Mouse (Mus musculus) liver, embryonic 11.5 days (tissue): ENCODE data around the gene Tgoln1. TPM values are rescaled to one million over a fixed set of nuclear protein-coding genes. Genes with fewer than 3 reads are reported as not detected.

Source experiments
- ATAC-seq: fragments of 200-750 bp; cut with Nextera tagmentation; replicated peaks from 2 replicates; pipeline ENCODE4 v1.8.0; 2017; ENCODE audit warnings: moderate number of reproducible peaks, mild to moderate bottlenecking, moderate TSS enrichment, moderate library complexity; ENCODE audit not compliant: low FRiP score
- DNase-seq: peaks from one replicate; pipeline ENCODE4 v3.0.0-alpha.2; 2017; ENCODE audit warnings: low spot score
- H3K27ac ChIP-seq: fragments of 300-500 bp; sonication (generic); 2 replicates; pipeline ENCODE4 v1.5.1; 2014; ENCODE audit warnings: mild to moderate bottlenecking, low read depth, low read length, control low read depth
- H3K27me3 ChIP-seq: fragments of 300-500 bp; sonication (generic); replicated peaks from 2 replicates; pipeline ENCODE4 v1.6.1; 2014; ENCODE audit warnings: low read length, mixed read lengths; ENCODE audit not compliant: control insufficient read depth, insufficient read depth
- H3K36me3 ChIP-seq: fragments of 300-500 bp; sonication (generic); 2 replicates; pipeline ENCODE4 v1.6.1; 2014; ENCODE audit warnings: mild to moderate bottlenecking, low read length, moderate library complexity, mixed read lengths; ENCODE audit not compliant: control insufficient read depth, insufficient read depth
- H3K4me1 ChIP-seq: fragments of 300-500 bp; sonication (generic); replicated peaks from 2 replicates; pipeline ENCODE4 v1.6.1; 2014; ENCODE audit warnings: low read length, mixed read lengths; ENCODE audit not compliant: control insufficient read depth, insufficient read depth
- H3K4me2 ChIP-seq: fragments of 300-500 bp; sonication (generic); 2 replicates; pipeline ENCODE4 v1.6.1; 2014; ENCODE audit warnings: mild to moderate bottlenecking, control low read depth, moderate library complexity
- H3K4me3 ChIP-seq: fragments of 300-500 bp; sonication (generic); 2 replicates; pipeline ENCODE4 v1.5.1; 2014; ENCODE audit warnings: low read depth, low read length, control low read depth
- H3K9ac ChIP-seq: fragments of 300-500 bp; sonication (generic); 2 replicates; pipeline ENCODE4 v1.6.1; 2014; ENCODE audit warnings: low read depth, low read length, control low read depth
- H3K9me3 ChIP-seq: fragments of 300-500 bp; sonication (generic); 2 replicates; pipeline ENCODE4 v1.6.1; 2016; ENCODE audit warnings: low read length, inconsistent platforms, mixed read lengths; ENCODE audit not compliant: control insufficient read depth
- WGBS: fragments of 180-500 bp; shearing (Covaris S2); extraction: QIAGEN DNeasy Blood & Tissue Kit; methylation state at CpG from one replicate; pipeline ENCODE4 v1.1.7; 2014; 5-methylcytosine and 5-hydroxymethylcytosine counted together
- polyA plus RNA-seq: library from polyadenylated mRNA; unstranded; fragments of >200 nt; fragmentation: Nextera tagmentation; extraction: Ambion mirVana; gene quantifications from 2 replicates; pipeline ENCODE4 v1.2.1, GENCODE M21; 2014

Tgoln1 gene
- polyA plus RNA-seq, 1 experiment from 2014 or later: 30.3 TPM

DNA sequence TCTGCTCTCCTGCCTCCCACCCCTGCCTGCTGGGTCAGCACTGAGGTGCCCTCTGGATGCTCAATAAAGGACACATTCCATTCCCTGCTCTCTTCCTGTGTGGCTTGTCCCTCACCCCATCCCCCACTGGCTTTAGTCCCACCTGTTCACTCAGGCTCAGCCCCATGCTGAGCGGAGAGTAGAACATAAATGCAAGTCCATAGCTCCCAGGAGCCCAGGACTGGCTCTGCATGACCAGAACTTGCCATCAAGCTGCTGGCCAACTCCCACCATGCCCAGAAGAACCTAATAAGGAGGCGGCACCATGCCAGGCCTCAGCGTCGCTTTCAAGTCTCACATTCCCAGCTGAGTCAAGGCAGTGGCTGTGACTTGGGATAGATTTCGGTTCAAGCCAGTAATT lies 53.9 kb downstream of the Tgoln1 start:
- H3K4me3 ChIP-seq: no peak overlapping the region
- DNase-seq (no peak), ATAC-seq (no peak)
- no peak overlapping the region for H3K4me2 ChIP-seq
- WGBS: 83% methylated on average over 5 of the region's 5 CpGs
- H3K27me3 ChIP-seq: no peaks in the 10 kb centered on the region
- H3K9ac ChIP-seq: no peak overlapping the region
- no peaks in the 10 kb centered on the region for H3K9me3 ChIP-seq
- H3K27ac ChIP-seq: no peak overlapping the region
- H3K4me1 ChIP-seq: 0 out of 2 replicates have a peak, but pooled peaks cover 2% of the 10 kb centered on the region
- H3K36me3 ChIP-seq: no peaks in the 10 kb centered on the region

DNA sequence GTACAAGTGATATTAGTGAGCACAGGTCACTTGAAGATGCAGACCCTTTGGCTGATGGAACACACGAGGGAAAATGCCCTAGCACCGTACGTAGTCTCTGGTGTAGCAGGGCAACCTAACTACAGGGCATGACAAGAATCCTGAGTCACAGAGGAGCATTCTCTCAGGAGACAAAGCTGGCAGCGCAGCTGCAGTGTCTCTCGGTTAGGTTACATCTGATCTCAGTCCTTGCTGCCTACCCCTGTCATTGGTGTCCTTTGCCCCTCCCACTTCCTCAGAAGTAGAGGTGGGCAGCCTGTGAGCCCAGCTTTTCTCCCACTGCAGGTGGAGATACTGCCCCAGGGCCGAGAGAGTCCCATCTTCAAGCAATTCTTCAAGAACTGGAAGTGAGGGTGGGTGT lies 54.3 kb downstream of the Tgoln1 start:
- no peak overlapping the region for H3K27ac ChIP-seq
- H3K9ac ChIP-seq: no peak overlapping the region
- 63% methylated on average over 6 of the region's 6 CpGs for WGBS

DNA sequence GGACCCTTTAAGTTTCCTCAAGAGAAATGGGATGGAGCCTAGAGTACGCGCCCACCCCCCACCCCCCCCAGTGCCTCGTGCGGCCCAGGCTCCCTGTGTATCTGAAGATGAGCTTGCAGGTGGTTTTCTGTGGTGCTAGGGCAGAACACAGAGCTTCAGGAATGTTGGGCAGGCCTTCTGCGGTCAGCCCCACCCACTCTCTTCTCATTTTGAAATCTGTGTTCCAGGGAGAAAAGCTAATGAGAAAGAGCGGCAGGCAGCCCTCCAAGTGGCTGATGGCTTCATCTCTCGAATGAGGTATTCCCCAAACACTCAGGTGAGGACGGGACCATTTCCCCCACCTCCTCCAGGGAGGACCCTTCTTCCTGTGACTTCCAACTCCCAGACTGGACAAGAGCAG lies 56.0 kb downstream of the Tgoln1 start:
- 83% methylated on average over 8 of the region's 8 CpGs for WGBS
- Histone ChIP-seq H3K9me3 (no peaks in the 10 kb centered on the region), H3K4me3 (no peak overlapping the region), H3K27me3 (no peaks in the 10 kb centered on the region), H3K9ac (no peak overlapping the region), H3K27ac (no peak overlapping the region), H3K4me1 (0 out of 2 replicates have a peak, but pooled peaks cover 2% of the 10 kb centered on the region), H3K4me2 (no peak overlapping the region), H3K36me3 (no peaks in the 10 kb centered on the region)
- ATAC-seq (no peak), DNase-seq (no peak)

More for the DNA sequence above, 54.3 kb downstream of the Tgoln1 start:
- Histone ChIP-seq H3K27me3 (no peaks in the 10 kb centered on the region), H3K9me3 (no peaks in the 10 kb centered on the region), H3K4me3 (no peak overlapping the region), H3K4me1 (0 out of 2 replicates have a peak, but pooled peaks cover 2% of the 10 kb centered on the region), H3K4me2 (no peak overlapping the region), H3K36me3 (no peaks in the 10 kb centered on the region)
- DNase-seq: no peak
- no peak for ATAC-seq

Other genes starting within 250 kb of the Tgoln1 start
- gene Vamp5, start 236.5 kb downstream of the Tgoln1 start, polyA plus RNA-seq: 164 and 181 TPM in 2 replicates
- gene Vamp8, start 226.3 kb downstream of the Tgoln1 start, polyA plus RNA-seq: 265 and 274 TPM in 2 replicates
- 24.1 and 26.9 TPM in 2 replicates for gene Ggcx, start 202.7 kb downstream of the Tgoln1 start, polyA plus RNA-seq
- gene Mat2a, start 177.4 kb downstream of the Tgoln1 start, polyA plus RNA-seq: 426 and 477 TPM in 2 replicates
- gene Sh2d6, start 95.3 kb downstream of the Tgoln1 start, polyA plus RNA-seq: not detected in 2 replicates
- 30.2 and 31.9 TPM in 2 replicates for gene Capg, start 72.6 kb downstream of the Tgoln1 start, polyA plus RNA-seq
- gene Elmod3, start 18.6 kb downstream of the Tgoln1 start, polyA plus RNA-seq: 12.3 and 13.4 TPM in 2 replicates
- gene Retsat, start 18.5 kb downstream of the Tgoln1 start, polyA plus RNA-seq: 26.0 and 28.4 TPM in 2 replicates
- gene Tcf7l1, start 172.3 kb upstream of the Tgoln1 start, polyA plus RNA-seq: 11.6 and 14.6 TPM in 2 replicates